Mouse (Mus musculus) MEL (cell line): ENCODE measurements around the gene Angptl7. TPM values are rescaled to one million over a fixed set of nuclear protein-coding genes. Genes with fewer than 3 reads are reported as not detected.

Experiments used
- DNase-seq: peaks from one replicate; pipeline ENCODE4 v3.0.0; 2011; ENCODE audit warnings: low read depth, low spot score
- H3K27ac ChIP-seq: 2 replicates; pipeline ENCODE4 v1.5.1; 2012; ENCODE audit warnings: low read depth, mild to moderate bottlenecking, control low read depth, low read length, moderate library complexity; ENCODE audit not compliant: control insufficient read depth
- H3K27me3 ChIP-seq, 2 experiments: fragments of 150-350 bp in 1 of 2; sonication (generic) in 1 of 2; 2 replicates each; pipeline ENCODE4 v1.6.1; 2012; ENCODE audit warnings: low read length in 2 of 2, mild to moderate bottlenecking in 2 of 2, improper control_type of control experiment in 1 of 2, moderate library complexity in 1 of 2; ENCODE audit not compliant: insufficient read depth in 2 of 2, control insufficient read depth in 1 of 2
- H3K36me3 ChIP-seq, 2 experiments: 2 replicates each; pipeline ENCODE4 v1.6.1; 2012 to 2014; ENCODE audit warnings: low read length in 2 of 2, improper control_type of control experiment in 1 of 2, inconsistent platforms in 1 of 2, mild to moderate bottlenecking in 1 of 2; ENCODE audit not compliant: insufficient read depth in 2 of 2, control insufficient read depth in 1 of 2
- H3K4me1 ChIP-seq, 2 experiments: fragments of 150-350 bp in 1 of 2; sonication (generic) in 1 of 2; 2 replicates each; pipeline ENCODE4 v1.6.1; 2012; ENCODE audit warnings: low read length in 2 of 2, improper control_type of control experiment in 1 of 2, mild to moderate bottlenecking in 1 of 2; ENCODE audit not compliant: insufficient read depth in 2 of 2, control insufficient read depth in 1 of 2
- H3K4me3 ChIP-seq, 2 experiments: fragments of 150-350 bp in 1 of 2; sonication (generic) in 1 of 2; 2 replicates each; pipeline ENCODE4 v1.5.1; 2012; ENCODE audit warnings: low read depth in 2 of 2, low read length in 2 of 2, mild to moderate bottlenecking in 2 of 2, moderate library complexity in 2 of 2, control low read depth in 1 of 2, improper control_type of control experiment in 1 of 2; ENCODE audit not compliant: control insufficient read depth in 1 of 2, insufficient read depth in 1 of 2
- H3K79me2 ChIP-seq: 2 replicates; pipeline ENCODE4 v1.6.1; 2012; ENCODE audit warnings: mild to moderate bottlenecking, low read length, moderate library complexity; ENCODE audit not compliant: control insufficient read depth, poor library complexity, insufficient read depth
- H3K9ac ChIP-seq: 2 replicates; pipeline ENCODE4 v1.6.1; 2012; ENCODE audit warnings: low read depth, mild to moderate bottlenecking, control low read depth, low read length, moderate library complexity; ENCODE audit not compliant: control insufficient read depth, poor library complexity, severe bottlenecking
- H3K9me3 ChIP-seq: fragments of 150-350 bp; sonication (generic); replicated peaks from 2 replicates; pipeline ENCODE4 v1.6.1; 2012; ENCODE audit warnings: mild to moderate bottlenecking, low read length, improper control_type of control experiment, moderate library complexity; ENCODE audit not compliant: insufficient read depth
- CHD2 ChIP-seq: IDR thresholded peaks from 2 replicates; pipeline ENCODE4 v1.6.1; 2011; ENCODE audit warnings: low read length, improper control_type of control experiment
- CTCF ChIP-seq, 3 experiments: IDR thresholded peaks in 2 of 3; conservative IDR thresholded peaks in 1 of 3; 2 replicates each; pipeline ENCODE4 v1.5.1; 2011 to 2012; ENCODE audit warnings: low read length in 3 of 3, low read depth in 2 of 3, mild to moderate bottlenecking in 2 of 3, improper control_type of control experiment in 1 of 3, inconsistent platforms in 1 of 3, mixed read lengths in 1 of 3, moderate library complexity in 1 of 3; ENCODE audit not compliant: control insufficient read depth in 1 of 3, insufficient read depth in 1 of 3, poor library complexity in 1 of 3, severe bottlenecking in 1 of 3
- E2F4 ChIP-seq: IDR thresholded peaks from 2 replicates; pipeline ENCODE4 v1.6.1; 2011; ENCODE audit warnings: low read depth, low read length, improper control_type of control experiment, borderline replicate concordance
- EP300 ChIP-seq, 2 experiments: IDR thresholded peaks; 2 replicates each; pipeline ENCODE4 v1.6.1; 2011; ENCODE audit warnings: improper control_type of control experiment in 2 of 2, low read length in 2 of 2, low read depth in 1 of 2, mild to moderate bottlenecking in 1 of 2
- JUND ChIP-seq: IDR thresholded peaks from 2 replicates; pipeline ENCODE4 v1.6.1; 2011; ENCODE audit warnings: low read depth, mild to moderate bottlenecking, improper control_type of control experiment, low read length
- KAT2A ChIP-seq: conservative IDR thresholded peaks from 2 replicates; pipeline ENCODE4 v1.6.1; 2012; ENCODE audit warnings: low read depth, low read length, improper control_type of control experiment, inconsistent platforms
- MAFK ChIP-seq: IDR thresholded peaks from 2 replicates; pipeline ENCODE4 v1.6.1; 2011; ENCODE audit warnings: low read depth, mild to moderate bottlenecking, low read length, improper control_type of control experiment, borderline replicate concordance
- MAX ChIP-seq: IDR thresholded peaks from 2 replicates; pipeline ENCODE4 v1.6.1; 2011; ENCODE audit warnings: low read length, improper control_type of control experiment
- MAZ ChIP-seq: IDR thresholded peaks from 2 replicates; pipeline ENCODE4 v1.6.1; 2012; ENCODE audit warnings: low read depth, mild to moderate bottlenecking, inconsistent platforms, low read length, improper control_type of control experiment
- MYB ChIP-seq: IDR thresholded peaks from 2 replicates; pipeline ENCODE4 v1.6.1; 2011; ENCODE audit warnings: mild to moderate bottlenecking, low read depth, low read length, improper control_type of control experiment
- MYC ChIP-seq: IDR thresholded peaks from 2 replicates; pipeline ENCODE4 v1.6.1; 2011; ENCODE audit warnings: low read depth, mild to moderate bottlenecking, low read length, improper control_type of control experiment, moderate library complexity
- NELFE ChIP-seq: IDR thresholded peaks from 2 replicates; pipeline ENCODE4 v1.6.1; 2011; ENCODE audit warnings: low read depth, low read length, improper control_type of control experiment
- NRF1 ChIP-seq: IDR thresholded peaks from 2 replicates; pipeline ENCODE4 v1.6.1; 2014; ENCODE audit warnings: low read depth, mild to moderate bottlenecking, inconsistent platforms, low read length, improper control_type of control experiment, moderate library complexity; ENCODE audit not compliant: poor library complexity, insufficient read depth, severe bottlenecking
- RAD21 ChIP-seq: IDR thresholded peaks from 2 replicates; pipeline ENCODE4 v1.6.1; 2011; ENCODE audit warnings: mild to moderate bottlenecking, low read depth, low read length, improper control_type of control experiment
- SIN3A ChIP-seq: IDR thresholded peaks from 2 replicates; pipeline ENCODE4 v1.6.1; 2012; ENCODE audit warnings: low read length, improper control_type of control experiment, inconsistent platforms
- SMC3 ChIP-seq: IDR thresholded peaks from 2 replicates; pipeline ENCODE4 v1.6.1; 2011; ENCODE audit warnings: low read depth, low read length, improper control_type of control experiment
- TBP ChIP-seq: IDR thresholded peaks from 2 replicates; pipeline ENCODE4 v1.8.0; 2011; ENCODE audit warnings: low read depth, low read length, improper control_type of control experiment
- TCF12 ChIP-seq: IDR thresholded peaks from 2 replicates; pipeline ENCODE4 v1.6.1; 2014; ENCODE audit warnings: low read depth, mild to moderate bottlenecking, inconsistent platforms, low read length, improper control_type of control experiment, moderate library complexity
- UBTF ChIP-seq: IDR thresholded peaks from 2 replicates; pipeline ENCODE4 v1.6.1; 2012; ENCODE audit warnings: low read depth, mild to moderate bottlenecking, inconsistent platforms, low read length, improper control_type of control experiment, moderate library complexity, borderline replicate concordance; ENCODE audit not compliant: insufficient read depth
- USF1 ChIP-seq: IDR thresholded peaks from 2 replicates; pipeline ENCODE4 v1.6.1; 2014; ENCODE audit warnings: low read depth, mild to moderate bottlenecking, inconsistent platforms, low read length, improper control_type of control experiment, moderate library complexity
- ZC3H11A ChIP-seq: IDR thresholded peaks from 2 replicates; pipeline ENCODE4 v1.6.1; 2012; ENCODE audit warnings: low read depth, mild to moderate bottlenecking, inconsistent platforms, low read length, improper control_type of control experiment
- polyA plus RNA-seq, 2 experiments: library from polyadenylated mRNA; stranded (reverse) in 1 of 2; unstranded in 1 of 2; fragments of >175 nt in 1 of 2; fragments of >200 nt in 1 of 2; gene quantifications; 2 replicates each; pipeline versions ENCODE4 v1.2.1 to v1.2.4; 2012; ENCODE audit warnings: low replicate concordance in 2 of 2, low read depth in 1 of 2; ENCODE audit not compliant: insufficient read length in 2 of 2, insufficient read depth in 1 of 2, missing spikeins in 1 of 2
- total RNA-seq: library from RNA; depleted of rRNA; stranded (reverse); fragments of 300-350 nt; gene quantifications from 2 replicates; pipeline ENCODE4 v1.2.3, GENCODE M21; 2012; rRNA removed

Angptl7 gene
- total RNA-seq = not detected in 2 replicates
- not detected for polyA plus RNA-seq

DNA sequence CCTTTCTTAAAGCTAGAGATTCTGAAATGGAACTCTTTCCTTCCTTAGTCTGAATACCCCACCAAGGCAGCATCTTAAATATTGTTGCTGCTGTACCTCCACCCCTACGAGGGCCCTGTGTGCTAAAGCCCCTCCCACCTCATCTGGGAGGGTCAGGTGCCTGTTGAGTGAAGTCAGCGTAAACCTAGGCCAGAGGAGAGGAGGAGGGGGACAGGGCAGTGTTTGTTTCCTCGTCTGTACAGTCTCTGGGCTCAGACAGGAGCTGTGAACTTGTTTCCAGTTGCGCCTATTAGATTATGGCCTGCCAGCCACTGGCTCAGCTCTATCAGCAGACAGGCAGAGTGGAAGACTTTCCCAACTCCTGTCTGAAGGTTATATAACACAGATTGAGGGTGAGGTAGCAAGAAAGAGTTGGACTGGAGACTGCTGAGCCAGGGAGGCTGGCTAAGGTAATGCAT lies at the start of gene Angptl7:
Gene Angptl7 (minus strand): TSS at position 51 of the 458 bp plus-strand sequence.
- Histone ChIP-seq H3K9me3 (no peaks in the 10 kb centered on the region), H3K27ac (no peak within 1 kb of the TSS), H3K9ac (no peak within 1 kb of the TSS), H3K4me3 (no peak within 1 kb of the TSS), H3K79me2 (no peaks in the 10 kb centered on the region), H3K36me3 (peaks cover 0 to 1% of the 10 kb centered on the region in 2 experiments; a peak in 1 of 4 replicates), H3K27me3 (no peaks in the 10 kb centered on the region), H3K4me1 (no peaks in the 10 kb centered on the region)
- DNase-seq = no peak
- TF ChIP-seq NRF1 = no peak
- TF ChIP-seq CTCF (IDR thresholded peaks at IDR 0.05 in 2 of 3, conservative IDR thresholded peaks at IDR 0.05 in 1 of 3; ENCODE audit: control insufficient read depth in 1 of 3, insufficient read depth in 1 of 3, low read depth in 2 of 3, low read length in 3 of 3, poor library complexity in 1 of 3, severe bottlenecking in 1 of 3) = no peak
- no peak for TF ChIP-seq RAD21
- no peak for TF ChIP-seq MYB
- TF ChIP-seq EP300 (IDR thresholded peaks at IDR 0.05; ENCODE audit: low read depth in 1 of 2, low read length in 2 of 2) = no peak
- TF ChIP-seq SMC3 = no peak
- no peak for TF ChIP-seq SIN3A
- no peak for TF ChIP-seq E2F4
- no peak for TF ChIP-seq USF1
- TF ChIP-seq JUND = no peak
- TF ChIP-seq TCF12 = no peak
- TF ChIP-seq ZC3H11A = no peak
- TF ChIP-seq TBP = no peak
- TF ChIP-seq NELFE = no peak
- no peak for TF ChIP-seq MAZ
- no peak for TF ChIP-seq KAT2A
- TF ChIP-seq UBTF = no peak
- TF ChIP-seq CHD2 = no peak
- no peak for TF ChIP-seq MYC

DNA sequence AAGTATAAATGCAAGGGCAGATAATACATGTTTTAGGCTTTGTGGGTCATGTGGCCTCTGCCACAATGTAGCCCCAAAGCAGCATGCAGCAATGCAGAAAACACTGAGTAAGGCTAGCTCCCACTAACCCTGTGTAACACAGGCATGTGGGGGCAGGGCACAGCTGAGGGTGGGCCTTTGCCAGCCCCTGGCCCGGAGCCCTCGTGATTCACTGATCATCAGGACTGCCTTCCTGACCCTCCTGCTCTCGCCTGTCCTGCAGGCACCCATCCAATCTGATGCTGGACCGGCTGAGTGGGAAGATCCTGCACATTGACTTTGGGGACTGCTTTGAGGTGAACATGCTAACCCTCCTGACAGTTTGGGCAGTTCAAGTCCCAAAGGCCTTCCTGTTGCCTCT lies 48.8 kb upstream of the Angptl7 start:
- H3K27ac ChIP-seq = no peak overlapping the region
- H3K9me3 ChIP-seq = no peaks in the 10 kb centered on the region
- TF ChIP-seq ZC3H11A (no peak), KAT2A (no peak), TBP (no peak), MAX (no peak), MAFK (no peak), EP300 (IDR thresholded peaks at IDR 0.05; ENCODE audit: low read depth in 1 of 2, low read length in 2 of 2) (no peak)
- TF ChIP-seq, all 39 proteins: peak for 0
- H3K4me1 ChIP-seq = no peaks in the 10 kb centered on the region
- peaks cover 0 to 2% of the 10 kb centered on the region in 2 experiments; a peak in 2 of 4 replicates for H3K36me3 ChIP-seq
- no peak overlapping the region for H3K9ac ChIP-seq
- H3K79me2 ChIP-seq = no peaks in the 10 kb centered on the region
- no peak for DNase-seq
- H3K27me3 ChIP-seq = no peaks in the 10 kb centered on the region
- H3K4me3 ChIP-seq = no peak overlapping the region
